Mouse (Mus musculus): ENCODE results near the gene Ufsp1.

DNA sequence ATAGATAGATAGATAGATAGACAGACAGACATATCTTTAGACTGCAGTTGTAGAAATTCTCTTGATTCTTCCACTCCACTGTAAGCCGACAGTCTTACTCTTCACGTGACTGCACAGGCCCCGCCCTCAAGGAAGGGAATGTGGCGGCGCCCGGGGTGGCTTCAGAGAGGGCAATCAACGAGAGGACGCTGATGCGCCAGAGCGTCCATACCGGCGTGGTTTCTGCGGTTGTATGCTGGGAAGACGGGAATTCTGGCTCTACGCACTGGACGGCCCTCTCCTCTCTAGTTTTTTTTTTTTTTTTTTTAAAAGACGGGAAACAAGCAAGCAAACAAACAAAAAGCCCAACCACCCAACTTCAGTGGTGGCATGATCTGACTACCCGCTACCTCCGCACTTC is 43.8 kb downstream of the Ufsp1 start:
- peak; percentile 71 for TF ChIP-seq POLR2A (IDR thresholded peaks at IDR 0.05; ENCODE audit: insufficient read length, low read depth)
- TF ChIP-seq USF1 (IDR thresholded peaks at IDR 0.05; ENCODE audit: low read depth), result peak; percentile 99
- TF ChIP-seq MAX (IDR thresholded peaks at IDR 0.05; ENCODE audit: low read depth), result no peak
- no peak for TF ChIP-seq TCF12 (IDR thresholded peaks at IDR 0.05; ENCODE audit: insufficient read depth, poor library complexity, severe bottlenecking)
- TF ChIP-seq TCF3 (IDR thresholded peaks at IDR 0.05; ENCODE audit: insufficient read length, low read depth), result no peak
- TF ChIP-seq CEBPB (IDR thresholded peaks at IDR 0.05; ENCODE audit: insufficient read depth, poor library complexity, severe bottlenecking), result no peak
- TF ChIP-seq E2F4 (IDR thresholded peaks at IDR 0.05; ENCODE audit: insufficient read depth), result no peak
- no peak for TF ChIP-seq SRF (IDR thresholded peaks at IDR 0.05; ENCODE audit: control insufficient read depth, insufficient read length, low read depth)
- TF ChIP-seq MYOG (IDR thresholded peaks at IDR 0.05; ENCODE audit: control insufficient read depth in 1 of 3, insufficient read depth in 1 of 3, insufficient read length in 2 of 3, low read depth in 2 of 3), result peak in 1 of 3 experiments; percentile 8
- peak; percentile 84 for TF ChIP-seq POLR2AphosphoS2 (IDR thresholded peaks at IDR 0.05; ENCODE audit: insufficient read length, low read depth)
- TF ChIP-seq MYOD1 (IDR thresholded peaks at IDR 0.05; ENCODE audit: control insufficient read depth in 1 of 3, insufficient read length in 2 of 3, low read depth in 2 of 3), result peak in 1 of 3 experiments; percentile 13
